Mouse (Mus musculus) MEL (cell line): ENCODE measurements around the gene Veph1.

Experiments used
- CTCF ChIP-seq, 3 experiments: IDR thresholded peaks in 2 of 3; conservative IDR thresholded peaks in 1 of 3; 2 replicates each; pipeline ENCODE4 v1.5.1; 2011 to 2012; ENCODE audit warnings: low read length in 3 of 3, low read depth in 2 of 3, mild to moderate bottlenecking in 2 of 3, improper control_type of control experiment in 1 of 3, inconsistent platforms in 1 of 3, mixed read lengths in 1 of 3, moderate library complexity in 1 of 3; ENCODE audit not compliant: control insufficient read depth in 1 of 3, insufficient read depth in 1 of 3, poor library complexity in 1 of 3, severe bottlenecking in 1 of 3
- E2F4 ChIP-seq: IDR thresholded peaks from 2 replicates; pipeline ENCODE4 v1.6.1; 2011; ENCODE audit warnings: low read depth, low read length, improper control_type of control experiment, borderline replicate concordance
- EP300 ChIP-seq, 2 experiments: IDR thresholded peaks; 2 replicates each; pipeline ENCODE4 v1.6.1; 2011; ENCODE audit warnings: improper control_type of control experiment in 2 of 2, low read length in 2 of 2, low read depth in 1 of 2, mild to moderate bottlenecking in 1 of 2
- GATA1 ChIP-seq: IDR thresholded peaks from 2 replicates; pipeline ENCODE4 v1.6.1; 2011; ENCODE audit warnings: low read depth, low read length, improper control_type of control experiment
- MAFK ChIP-seq: IDR thresholded peaks from 2 replicates; pipeline ENCODE4 v1.6.1; 2011; ENCODE audit warnings: low read depth, mild to moderate bottlenecking, low read length, improper control_type of control experiment, borderline replicate concordance
- MAZ ChIP-seq: IDR thresholded peaks from 2 replicates; pipeline ENCODE4 v1.6.1; 2012; ENCODE audit warnings: low read depth, mild to moderate bottlenecking, inconsistent platforms, low read length, improper control_type of control experiment
- MXI1 ChIP-seq: IDR thresholded peaks from 2 replicates; pipeline ENCODE4 v1.6.1; 2011; ENCODE audit warnings: mild to moderate bottlenecking, low read depth, low read length, improper control_type of control experiment
- MYB ChIP-seq: IDR thresholded peaks from 2 replicates; pipeline ENCODE4 v1.6.1; 2011; ENCODE audit warnings: mild to moderate bottlenecking, low read depth, low read length, improper control_type of control experiment
- NELFE ChIP-seq: IDR thresholded peaks from 2 replicates; pipeline ENCODE4 v1.6.1; 2011; ENCODE audit warnings: low read depth, low read length, improper control_type of control experiment
- POLR2A ChIP-seq, 2 experiments: IDR thresholded peaks; 2 replicates each; pipeline ENCODE4 v1.6.1; 2011 to 2012; ENCODE audit warnings: low read length in 2 of 2, mild to moderate bottlenecking in 2 of 2, control low read depth in 1 of 2, improper control_type of control experiment in 1 of 2, low read depth in 1 of 2, moderate library complexity in 1 of 2; ENCODE audit not compliant: control insufficient read depth in 1 of 2, insufficient read depth in 1 of 2, poor library complexity in 1 of 2
- POLR2AphosphoS2 ChIP-seq: IDR thresholded peaks from 2 replicates; pipeline ENCODE4 v1.6.1; 2011; ENCODE audit warnings: low read length, improper control_type of control experiment
- RCOR1 ChIP-seq: IDR thresholded peaks from 2 replicates; pipeline ENCODE4 v1.6.1; 2012; ENCODE audit warnings: low read depth, mild to moderate bottlenecking, inconsistent platforms, low read length, improper control_type of control experiment
- SMC3 ChIP-seq: IDR thresholded peaks from 2 replicates; pipeline ENCODE4 v1.6.1; 2011; ENCODE audit warnings: low read depth, low read length, improper control_type of control experiment
- ZC3H11A ChIP-seq: IDR thresholded peaks from 2 replicates; pipeline ENCODE4 v1.6.1; 2012; ENCODE audit warnings: low read depth, mild to moderate bottlenecking, inconsistent platforms, low read length, improper control_type of control experiment

DNA sequence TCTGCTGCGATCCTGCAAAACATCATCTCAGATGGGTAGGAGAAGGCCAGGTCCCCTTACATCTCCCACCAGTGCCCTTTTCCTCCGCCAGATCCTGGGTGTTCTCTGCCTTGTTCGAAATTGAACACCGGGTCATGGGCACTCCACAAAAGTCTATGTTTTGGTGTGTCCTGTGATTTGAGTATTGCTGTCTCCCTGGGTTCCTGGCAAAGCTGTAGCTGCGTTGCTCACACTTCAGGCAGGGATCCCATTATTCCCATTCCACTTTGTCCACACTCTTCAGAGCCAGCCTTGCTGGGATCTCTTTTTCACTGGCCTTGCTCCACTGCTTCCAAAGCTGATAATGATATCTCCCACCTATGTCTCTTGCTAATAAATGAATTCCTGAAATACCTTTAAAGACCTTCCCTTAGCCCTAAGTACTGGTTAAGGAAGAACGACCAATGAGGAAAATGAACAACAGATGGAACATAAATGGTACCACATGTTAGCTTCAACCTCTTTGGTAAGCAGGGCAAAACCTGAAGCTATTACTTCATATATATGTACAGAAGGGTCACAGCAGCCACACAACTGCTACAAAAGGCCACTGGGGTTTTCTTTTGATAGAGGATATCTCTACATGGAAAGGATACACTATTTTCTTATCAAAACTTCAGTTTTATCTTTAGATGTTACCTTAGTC lies 129.9 kb downstream of the Veph1 start:
- TF ChIP-seq E2F4 (no peak), RCOR1 (no peak), MAZ (no peak), CTCF (IDR thresholded peaks at IDR 0.05 in 2 of 3, conservative IDR thresholded peaks at IDR 0.05 in 1 of 3; ENCODE audit: control insufficient read depth in 1 of 3, insufficient read depth in 1 of 3, low read depth in 2 of 3, low read length in 3 of 3, poor library complexity in 1 of 3, severe bottlenecking in 1 of 3) (no peak), POLR2A (IDR thresholded peaks at IDR 0.05; ENCODE audit: control insufficient read depth in 1 of 2, insufficient read depth in 1 of 2, low read depth in 1 of 2, low read length in 2 of 2, poor library complexity in 1 of 2) (no peak), ZC3H11A (no peak), SMC3 (no peak), NELFE (no peak), GATA1 (no peak), MAFK (no peak), MYB (no peak), EP300 (IDR thresholded peaks at IDR 0.05; ENCODE audit: low read depth in 1 of 2, low read length in 2 of 2) (no peak), MXI1 (no peak), POLR2AphosphoS2 (no peak)
